Mouse (Mus musculus) C2C12 (cell line): ENCODE results near the gene Rbbp6.

Source experiments
- CEBPB ChIP-seq: IDR thresholded peaks from one replicate; pipeline ENCODE4 v1.6.1; 2011; ENCODE audit warnings: low read depth, mild to moderate bottlenecking, control low read depth, moderate library complexity
- CTCF ChIP-seq: IDR thresholded peaks from one replicate; pipeline ENCODE4 v1.5.1; 2011; ENCODE audit not compliant: control insufficient read depth, insufficient read depth, insufficient read length
- FOSL1 ChIP-seq: IDR thresholded peaks from one replicate; pipeline ENCODE4 v1.8.0; 2011; ENCODE audit warnings: mild to moderate bottlenecking, low read length; ENCODE audit not compliant: poor library complexity, insufficient read depth, severe bottlenecking
- MAX ChIP-seq: IDR thresholded peaks from one replicate; pipeline ENCODE4 v1.6.1; 2011; ENCODE audit warnings: mild to moderate bottlenecking, control low read depth
- MYOD1 ChIP-seq: IDR thresholded peaks from one replicate; pipeline ENCODE4 v1.6.1; 2011; ENCODE audit warnings: low read depth; ENCODE audit not compliant: control insufficient read depth, insufficient read length
- MYOG ChIP-seq: IDR thresholded peaks from one replicate; pipeline ENCODE4 v1.6.1; 2011; ENCODE audit not compliant: control insufficient read depth, insufficient read length; ENCODE audit errors: extremely low read depth
- USF1 ChIP-seq: IDR thresholded peaks from one replicate; pipeline ENCODE4 v1.6.1; 2011; ENCODE audit warnings: low read depth, mild to moderate bottlenecking, control low read depth, moderate library complexity

GRCm38 (mm10) chr7:123017627-123018026, 52.1 kb downstream of the Rbbp6 start:
- TF ChIP-seq MAX (no peak), CTCF (no peak), MYOD1 (no peak), MYOG (no peak), CEBPB (no peak), USF1 (no peak), FOSL1 (no peak)
